8 mouse cellular contexts compared by ENCODE assay signal in genomic region chr6:90360024-90360781, GRCm38 (mm10). TPM values are rescaled to one million over a fixed set of nuclear protein-coding genes. Genes with fewer than 3 reads are reported as not detected.
DNase-seq lines count a peak whose midpoint lies in the region; ATAC-seq lines count a peak whose summit lies in the region.

No protein-coding gene starts in this region.

- peak; percentile 82 for ATAC-seq in embryonic facial prominence, embryonic 14.5 days (ENCODE audit: low read depth)
- ATAC-seq in heart, embryonic 16.5 days (replicated peaks; ENCODE audit: extremely low read depth, insufficient read depth, low FRiP score): peak; percentile 59; the same call in 1 of the 2 replicates
- ATAC-seq in midbrain, embryonic 14.5 days (ENCODE audit: low FRiP score, low TSS enrichment): no peak
- ATAC-seq in erythroblast, adult 5-6 weeks (replicated peaks; ENCODE audit: low FRiP score, poor library complexity, severe bottlenecking): no peak

- no peak overlapping the region for H3K9ac ChIP-seq in embryonic facial prominence, embryonic 14.5 days (ENCODE audit: low read depth, low read length)
- H3K9ac ChIP-seq in heart, embryonic 16.5 days (ENCODE audit: low read length): no peak overlapping the region
- H3K9ac ChIP-seq in midbrain, embryonic 14.5 days (replicated peaks; ENCODE audit: low read length): no peak overlapping the region

- peak; percentile 22 for DNase-seq in right cerebral cortex, postnatal 4 days
- no peak for DNase-seq in right cerebral cortex, adult 18-20 months
- peak; percentile 94 for DNase-seq in embryonic facial prominence, embryonic 14.5 days (ENCODE audit: low spot score)
- DNase-seq in kidney, postnatal 25 days: peak; percentile 78 to 88
- peak; percentile 54 for DNase-seq in midbrain, embryonic 14.5 days
- DNase-seq in left cerebral cortex, adult 18-20 months (ENCODE audit: low spot score in 2 of 2): no peak

- peaks cover 28% of the 10 kb centered on the region for H3K4me1 ChIP-seq in embryonic facial prominence, embryonic 14.5 days (ENCODE audit: control insufficient read depth, insufficient read depth, low read length)
- H3K4me1 ChIP-seq in heart, embryonic 16.5 days (ENCODE audit: control insufficient read depth, insufficient read depth, low read length): peaks cover 16% of the 10 kb centered on the region
- no peaks in the 10 kb centered on the region for H3K4me1 ChIP-seq in midbrain, embryonic 14.5 days (ENCODE audit: control insufficient read depth, insufficient read depth, low read length)

- no peak overlapping the region for H3K4me3 ChIP-seq in embryonic facial prominence, embryonic 14.5 days (ENCODE audit: low read depth, low read length)
- H3K4me3 ChIP-seq in heart, embryonic 16.5 days (ENCODE audit: low read length): no peak overlapping the region
- H3K4me3 ChIP-seq in midbrain, embryonic 14.5 days (replicated peaks; ENCODE audit: low read depth, low read length): no peak overlapping the region

- H3K36me3 ChIP-seq in embryonic facial prominence, embryonic 14.5 days (ENCODE audit: control insufficient read depth, insufficient read depth, low read length): no peaks in the 10 kb centered on the region
- H3K36me3 ChIP-seq in heart, embryonic 16.5 days (ENCODE audit: control insufficient read depth, insufficient read depth): no peaks in the 10 kb centered on the region
- H3K36me3 ChIP-seq in midbrain, embryonic 14.5 days (ENCODE audit: control insufficient read depth, insufficient read depth, low read length): no peaks in the 10 kb centered on the region

- H3K4me2 ChIP-seq in embryonic facial prominence, embryonic 14.5 days (ENCODE audit: low read depth, low read length): no peak overlapping the region
- 0 out of 2 replicates have a peak overlapping the region, but pooled peaks have one; percentile 10 for H3K4me2 ChIP-seq in heart, embryonic 16.5 days (ENCODE audit: low read depth, low read length)
- no peak overlapping the region for H3K4me2 ChIP-seq in midbrain, embryonic 14.5 days (ENCODE audit: low read length)

- no peaks in the 10 kb centered on the region for H3K9me3 ChIP-seq in embryonic facial prominence, embryonic 14.5 days (ENCODE audit: control insufficient read depth, low read length)
- no peaks in the 10 kb centered on the region for H3K9me3 ChIP-seq in heart, embryonic 16.5 days (replicated peaks; ENCODE audit: control insufficient read depth, low read length)
- no peaks in the 10 kb centered on the region for H3K9me3 ChIP-seq in midbrain, embryonic 14.5 days (ENCODE audit: control insufficient read depth, low read length)

- H3K27me3 ChIP-seq in embryonic facial prominence, embryonic 14.5 days (replicated peaks; ENCODE audit: control insufficient read depth, insufficient read depth, low read length): no peaks in the 10 kb centered on the region
- H3K27me3 ChIP-seq in heart, embryonic 16.5 days (ENCODE audit: control insufficient read depth, insufficient read depth, low read length): no peaks in the 10 kb centered on the region
- H3K27me3 ChIP-seq in midbrain, embryonic 14.5 days (ENCODE audit: control insufficient read depth, insufficient read depth, low read length): no peaks in the 10 kb centered on the region

- H3K27ac ChIP-seq in embryonic facial prominence, embryonic 14.5 days (replicated peaks; ENCODE audit: low read depth, low read length): peak overlapping the region; percentile 84
- peak overlapping the region; percentile 56; the same call in 1 of the 2 replicates for H3K27ac ChIP-seq in heart, embryonic 16.5 days (ENCODE audit: low read length)
- no peak overlapping the region for H3K27ac ChIP-seq in midbrain, embryonic 14.5 days (replicated peaks; ENCODE audit: low read depth, low read length)

- 15% methylated on average over 7 of the region's 7 CpGs for WGBS in embryonic facial prominence, embryonic 14.5 days
- WGBS in heart, embryonic 16.5 days: 30% methylated on average over 7 of the region's 7 CpGs
- WGBS in midbrain, embryonic 14.5 days: 66% methylated on average over 7 of the region's 7 CpGs

RNA-seq across cellular contexts. Expression of gene Zxdc, which starts 9.1 kb away (rescaled TPM):
- 11.9 and 12.9 TPM in 2 replicates for polyA plus RNA-seq in embryonic facial prominence, embryonic 14.5 days (2014; fragmentation: Nextera tagmentation; extraction: Ambion mirVana)
- 6.2 and 6.3 TPM in 2 replicates for polyA plus RNA-seq in heart, embryonic 16.5 days (2015; fragmentation: Nextera tagmentation; extraction: Ambion mirVana)
- 15.3 and 16.2 TPM in 2 replicates for polyA plus RNA-seq in midbrain, embryonic 14.5 days (2014; fragmentation: Nextera tagmentation; extraction: Ambion mirVana)
- 10 to 100 TPM; 30.9 to 31.9 TPM for total RNA-seq in left cerebral cortex, adult 18-20 months (2021)
- 2.7 and 3.1 TPM in 2 replicates for total RNA-seq in erythroblast, adult 5-6 weeks (2015; ENCODE audit: low replicate concordance)
- total RNA-seq in erythroblast, adult 5-6 weeks (2017; ENCODE audit: low replicate concordance): 3.5 and 4.5 TPM in 2 replicates

RNA-seq across cellular contexts. Expression of gene Uroc1, which starts 27.1 kb away (rescaled TPM):
- polyA plus RNA-seq in embryonic facial prominence, embryonic 14.5 days (2014; fragmentation: Nextera tagmentation; extraction: Ambion mirVana): 0.11 TPM in 1 of 2 replicates, not detected in the other
- 0.11 TPM in 1 of 2 replicates, not detected in the other for polyA plus RNA-seq in heart, embryonic 16.5 days (2015; fragmentation: Nextera tagmentation; extraction: Ambion mirVana)
- not detected in 2 replicates for polyA plus RNA-seq in midbrain, embryonic 14.5 days (2014; fragmentation: Nextera tagmentation; extraction: Ambion mirVana)
- not detected for total RNA-seq in left cerebral cortex, adult 18-20 months (2021)
- not detected in 2 replicates for total RNA-seq in erythroblast, adult 5-6 weeks (2015; ENCODE audit: low replicate concordance)
- total RNA-seq in erythroblast, adult 5-6 weeks (2017; ENCODE audit: low replicate concordance): not detected in 2 replicates

RNA-seq across cellular contexts. Expression of gene Chst13, which starts 35.2 kb away (rescaled TPM):
- 3.1 and 6.4 TPM in 2 replicates for polyA plus RNA-seq in embryonic facial prominence, embryonic 14.5 days (2014; fragmentation: Nextera tagmentation; extraction: Ambion mirVana)
- polyA plus RNA-seq in heart, embryonic 16.5 days (2015; fragmentation: Nextera tagmentation; extraction: Ambion mirVana): not detected in 2 replicates
- polyA plus RNA-seq in midbrain, embryonic 14.5 days (2014; fragmentation: Nextera tagmentation; extraction: Ambion mirVana): 0.22 TPM in 1 of 2 replicates, not detected in the other
- total RNA-seq in left cerebral cortex, adult 18-20 months (2021): not detected
- total RNA-seq in erythroblast, adult 5-6 weeks (2015; ENCODE audit: low replicate concordance): 3.6 and 10.6 TPM in 2 replicates
- total RNA-seq in erythroblast, adult 5-6 weeks (2017; ENCODE audit: low replicate concordance): 1.4 and 4.7 TPM in 2 replicates

RNA-seq across cellular contexts. Expression of gene BC048671, which starts 59.2 kb away (rescaled TPM):
- not detected in 2 replicates for polyA plus RNA-seq in embryonic facial prominence, embryonic 14.5 days (2014; fragmentation: Nextera tagmentation; extraction: Ambion mirVana)
- polyA plus RNA-seq in heart, embryonic 16.5 days (2015; fragmentation: Nextera tagmentation; extraction: Ambion mirVana): not detected in 2 replicates
- not detected in 2 replicates for polyA plus RNA-seq in midbrain, embryonic 14.5 days (2014; fragmentation: Nextera tagmentation; extraction: Ambion mirVana)
- not detected for total RNA-seq in left cerebral cortex, adult 18-20 months (2021)
- total RNA-seq in erythroblast, adult 5-6 weeks (2015; ENCODE audit: low replicate concordance): not detected in 2 replicates
- total RNA-seq in erythroblast, adult 5-6 weeks (2017; ENCODE audit: low replicate concordance): not detected in 2 replicates

Comparison
In these comparisons a context has a peak if more than half of its experiments do, and no peak if none do; other contexts are left out.
1. DNase-seq: peak in right cerebral cortex, postnatal 4 days (single experiment), embryonic facial prominence, embryonic 14.5 days (single experiment), kidney, postnatal 25 days (2 of 2) and midbrain, embryonic 14.5 days (single experiment); none in right cerebral cortex, adult 18-20 months (single experiment) and left cerebral cortex, adult 18-20 months (0 of 2).
2. ATAC-seq: peak in embryonic facial prominence, embryonic 14.5 days (single experiment) and heart, embryonic 16.5 days (single experiment); none in midbrain, embryonic 14.5 days (single experiment) and erythroblast, adult 5-6 weeks (single experiment).